Mouse (Mus musculus) erythroblast, embryonic 14.5 days (primary cell): ENCODE measurements around the gene Fbxl18. TPM values are rescaled to one million over a fixed set of nuclear protein-coding genes. Genes with fewer than 3 reads are reported as not detected.

Experiments used
- H3K27me3 ChIP-seq: 2 replicates; pipeline ENCODE4 v1.6.1; 2012; ENCODE audit warnings: inconsistent platforms; ENCODE audit not compliant: control insufficient read depth
- H3K36me3 ChIP-seq: 2 replicates; pipeline ENCODE4 v1.6.1; 2012; ENCODE audit warnings: mild to moderate bottlenecking, inconsistent platforms; ENCODE audit not compliant: control insufficient read depth
- H3K4me1 ChIP-seq: 2 replicates; pipeline ENCODE4 v1.6.1; 2012; ENCODE audit warnings: inconsistent platforms; ENCODE audit not compliant: control insufficient read depth
- H3K4me3 ChIP-seq: replicated peaks from 2 replicates; pipeline ENCODE3; 2012; ENCODE audit warnings: moderate library complexity, mild to moderate bottlenecking, inconsistent platforms
- H3K9me3 ChIP-seq: 2 replicates; pipeline ENCODE4 v1.6.1; 2012; ENCODE audit warnings: low read length, inconsistent platforms, mixed read lengths; ENCODE audit not compliant: control insufficient read depth
- GATA1 ChIP-seq: IDR thresholded peaks from 2 replicates; pipeline ENCODE4 v1.6.1; 2012; ENCODE audit warnings: low read length, inconsistent platforms, mixed read lengths
- TAL1 ChIP-seq: IDR thresholded peaks from 3 replicates; pipeline ENCODE4 v1.6.1; 2012; ENCODE audit warnings: low read length, inconsistent platforms, mixed read lengths
- polyA plus RNA-seq: library from polyadenylated mRNA; stranded (reverse); fragments of >175 nt; gene quantifications from 2 replicates; pipeline ENCODE4 v1.2.3, GENCODE M21; 2012

Fbxl18 gene
- polyA plus RNA-seq, 1 experiment: 0.34 TPM

DNA sequence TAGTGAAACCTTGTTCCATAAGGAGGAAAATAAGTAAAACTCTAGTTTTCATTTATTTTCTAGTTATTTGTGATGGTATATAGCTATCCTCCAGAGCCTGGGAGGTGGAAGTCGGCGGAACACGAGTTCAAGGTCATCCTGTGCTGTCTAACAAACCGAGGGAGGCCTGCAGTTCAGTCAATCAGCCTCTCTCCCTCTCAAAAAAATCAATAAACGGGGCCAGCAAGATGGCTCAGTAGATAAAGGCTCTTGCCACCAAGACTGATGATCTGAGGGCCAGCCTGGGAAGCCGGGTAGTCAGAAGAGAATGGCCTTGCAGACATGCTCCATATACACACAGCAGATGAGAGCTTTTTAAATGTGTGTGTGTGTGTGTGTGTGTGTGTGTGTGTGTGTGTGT, 71.1 kb downstream of the Fbxl18 start:
- TF ChIP-seq GATA1: no peak
- TF ChIP-seq TAL1: no peak
- H3K4me1 ChIP-seq: peaks cover 5% of the 10 kb centered on the region
- peaks cover 24% of the 10 kb centered on the region for H3K9me3 ChIP-seq
- H3K36me3 ChIP-seq: no peaks in the 10 kb centered on the region
- no peak overlapping the region for H3K4me3 ChIP-seq
- H3K27me3 ChIP-seq: peaks cover 76% of the 10 kb centered on the region

DNA sequence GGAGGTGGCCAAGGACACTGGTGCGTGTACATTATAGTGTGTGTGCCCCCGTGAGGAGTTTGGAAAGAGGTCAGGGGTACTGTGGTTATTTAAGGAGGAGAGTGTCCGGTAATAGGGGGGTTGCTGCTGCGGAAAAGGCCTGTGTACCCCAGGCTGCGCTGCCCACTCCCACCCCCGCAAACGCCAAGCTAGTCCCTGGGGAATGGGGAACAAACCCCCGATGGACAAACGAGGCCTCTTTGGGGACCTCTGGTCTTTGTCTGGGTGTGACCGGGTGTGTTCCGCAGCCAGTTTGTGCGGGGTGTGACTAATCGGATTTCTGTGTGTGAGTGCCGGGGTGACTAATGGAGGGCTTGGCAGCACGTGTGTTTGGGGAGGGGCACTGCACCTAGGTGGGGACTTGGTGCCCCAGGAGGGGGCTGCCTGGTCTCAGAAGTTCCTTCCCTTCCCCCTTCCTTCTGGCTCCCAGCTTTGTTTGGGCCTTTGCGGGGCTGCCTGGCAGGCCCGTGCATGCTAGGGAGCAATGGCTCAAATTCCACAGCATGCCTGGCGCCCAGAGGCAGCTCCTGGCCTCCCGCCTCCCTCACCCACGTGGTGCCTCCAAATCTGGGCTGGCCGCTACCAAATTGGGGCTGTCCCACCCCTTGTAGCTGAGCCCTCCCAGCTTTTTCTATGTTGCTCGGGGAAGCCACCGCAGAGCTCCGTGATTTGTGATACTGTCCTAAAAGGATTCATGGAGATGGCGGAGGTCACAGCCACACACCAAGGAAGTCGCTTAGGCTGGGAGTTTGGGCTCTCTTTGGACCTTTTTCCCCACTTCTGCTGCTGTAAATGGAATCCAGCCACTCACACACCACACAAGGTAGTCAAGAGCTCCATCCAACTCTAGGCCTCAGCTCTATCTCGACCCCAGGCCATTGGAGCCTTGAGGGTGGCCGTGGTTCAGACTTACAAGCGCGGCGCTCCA, 71.8 kb downstream of the Fbxl18 start:
- Histone ChIP-seq H3K4me1 (peaks cover 5% of the 10 kb centered on the region), H3K9me3 (peaks cover 21% of the 10 kb centered on the region; the same call in 1 of the 2 replicates), H3K36me3 (no peaks in the 10 kb centered on the region), H3K4me3 (peak overlapping the region; percentile 2), H3K27me3 (peaks cover 83% of the 10 kb centered on the region)
- TF ChIP-seq TAL1 (no peak), GATA1 (no peak)

DNA sequence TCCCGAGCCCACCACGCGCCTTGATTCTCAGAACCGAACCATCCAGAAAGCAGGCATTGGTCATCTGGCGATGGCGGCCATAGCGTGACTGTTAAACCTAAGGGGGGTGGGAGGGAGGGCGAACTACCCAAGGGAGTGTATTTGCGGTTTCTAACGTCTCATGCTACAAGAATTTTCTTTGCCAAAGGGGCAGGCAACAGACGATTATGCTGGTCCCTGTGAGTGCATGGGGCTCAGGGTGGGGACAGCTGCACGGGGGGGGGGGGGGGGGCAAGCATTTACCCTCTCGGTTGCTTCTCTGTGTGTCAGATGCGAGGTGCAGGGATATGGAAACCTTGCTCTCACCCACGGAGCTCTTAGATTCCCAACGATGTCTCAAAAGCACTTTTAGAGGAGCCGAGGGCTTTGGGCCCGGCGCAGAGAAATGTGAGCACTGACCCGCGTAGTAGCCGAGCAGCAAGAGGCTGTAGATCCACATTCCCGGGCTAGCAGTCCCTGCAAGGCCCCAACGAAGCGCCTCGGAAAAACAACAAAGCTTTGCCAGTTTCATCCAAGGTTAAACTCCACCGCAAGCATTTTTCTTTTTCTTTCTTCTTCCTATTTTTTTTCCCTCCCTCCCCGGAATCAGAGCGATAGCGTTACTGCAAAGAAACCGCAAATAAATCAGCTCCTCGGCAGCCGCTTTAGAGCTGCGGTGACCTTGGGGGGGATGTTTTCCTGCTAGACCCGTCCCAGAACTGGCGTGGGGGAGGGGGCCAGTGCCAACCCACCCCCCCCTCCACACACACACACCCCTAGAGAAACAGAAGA, 72.7 kb downstream of the Fbxl18 start:
- H3K9me3 ChIP-seq: peaks cover 21% of the 10 kb centered on the region; the same call in 1 of the 2 replicates
- peaks cover 8% of the 10 kb centered on the region for H3K4me1 ChIP-seq
- H3K27me3 ChIP-seq: peaks cover 92% of the 10 kb centered on the region
- TF ChIP-seq GATA1: no peak
- TF ChIP-seq TAL1: no peak
- H3K36me3 ChIP-seq: no peaks in the 10 kb centered on the region
- peak overlapping the region; percentile 46 for H3K4me3 ChIP-seq

DNA sequence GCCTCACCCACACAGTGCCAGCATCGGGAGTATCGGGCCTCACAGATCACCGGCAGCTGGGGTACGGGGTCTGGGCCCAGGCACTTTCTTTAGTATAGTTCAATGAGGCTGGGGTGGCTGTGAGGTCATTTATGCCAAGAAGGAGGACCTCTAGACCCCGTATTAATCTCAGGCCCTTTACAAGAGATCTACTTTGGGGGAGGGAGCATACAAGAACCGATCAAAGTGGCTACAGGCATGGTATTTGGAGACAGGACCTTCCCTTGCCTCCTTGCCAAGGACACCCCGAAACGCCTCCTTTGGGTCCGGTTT, 73.3 kb downstream of the Fbxl18 start:
- H3K9me3 ChIP-seq: peaks cover 22% of the 10 kb centered on the region; the same call in 1 of the 2 replicates
- no peak for TF ChIP-seq GATA1
- TF ChIP-seq TAL1: no peak
- peaks cover 98% of the 10 kb centered on the region for H3K27me3 ChIP-seq
- no peaks in the 10 kb centered on the region for H3K36me3 ChIP-seq
- peak overlapping the region; percentile 46 for H3K4me3 ChIP-seq
- peaks cover 12% of the 10 kb centered on the region for H3K4me1 ChIP-seq

DNA sequence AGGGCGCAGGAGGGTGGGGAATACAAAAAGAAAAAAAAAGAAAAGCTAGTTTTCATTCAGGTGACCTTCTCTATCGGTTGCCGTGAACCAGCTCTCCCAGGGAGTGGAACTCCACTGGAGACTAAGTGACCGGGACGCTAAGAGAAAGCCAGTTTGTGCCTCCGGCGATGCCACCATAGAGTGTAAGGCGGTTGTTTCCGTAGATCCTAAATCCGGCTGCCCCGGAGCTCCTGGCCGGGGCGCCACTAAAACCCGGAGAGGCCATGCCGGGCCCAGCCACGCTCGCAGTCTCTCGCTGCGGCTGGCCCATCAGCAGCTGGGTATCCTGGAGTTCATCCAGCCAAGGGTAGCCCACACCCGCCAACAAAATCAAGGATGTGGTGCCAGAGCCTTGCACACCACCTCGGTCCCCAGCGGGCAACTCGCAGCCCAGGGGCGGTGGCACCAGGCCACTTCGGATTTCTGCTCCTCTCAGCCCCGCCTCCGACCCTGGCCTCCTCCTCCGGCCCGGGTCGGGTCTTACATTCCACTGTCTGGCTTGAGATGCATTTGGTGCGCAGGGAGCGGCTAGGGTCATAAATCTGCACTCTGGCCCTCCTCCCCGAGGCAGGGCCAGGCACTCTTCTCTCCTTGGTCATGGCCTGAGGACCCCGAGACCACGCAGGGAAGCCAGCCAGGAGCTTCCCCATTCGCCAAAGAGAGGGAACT, 73.8 kb downstream of the Fbxl18 start:
- peaks cover 22% of the 10 kb centered on the region; the same call in 1 of the 2 replicates for H3K9me3 ChIP-seq
- TF ChIP-seq TAL1 (no peak), GATA1 (no peak)
- H3K27me3 ChIP-seq: peaks cover 100% of the 10 kb centered on the region
- H3K4me3 ChIP-seq: peak overlapping the region; percentile 46
- H3K36me3 ChIP-seq: no peaks in the 10 kb centered on the region
- H3K4me1 ChIP-seq: peaks cover 17% of the 10 kb centered on the region

DNA sequence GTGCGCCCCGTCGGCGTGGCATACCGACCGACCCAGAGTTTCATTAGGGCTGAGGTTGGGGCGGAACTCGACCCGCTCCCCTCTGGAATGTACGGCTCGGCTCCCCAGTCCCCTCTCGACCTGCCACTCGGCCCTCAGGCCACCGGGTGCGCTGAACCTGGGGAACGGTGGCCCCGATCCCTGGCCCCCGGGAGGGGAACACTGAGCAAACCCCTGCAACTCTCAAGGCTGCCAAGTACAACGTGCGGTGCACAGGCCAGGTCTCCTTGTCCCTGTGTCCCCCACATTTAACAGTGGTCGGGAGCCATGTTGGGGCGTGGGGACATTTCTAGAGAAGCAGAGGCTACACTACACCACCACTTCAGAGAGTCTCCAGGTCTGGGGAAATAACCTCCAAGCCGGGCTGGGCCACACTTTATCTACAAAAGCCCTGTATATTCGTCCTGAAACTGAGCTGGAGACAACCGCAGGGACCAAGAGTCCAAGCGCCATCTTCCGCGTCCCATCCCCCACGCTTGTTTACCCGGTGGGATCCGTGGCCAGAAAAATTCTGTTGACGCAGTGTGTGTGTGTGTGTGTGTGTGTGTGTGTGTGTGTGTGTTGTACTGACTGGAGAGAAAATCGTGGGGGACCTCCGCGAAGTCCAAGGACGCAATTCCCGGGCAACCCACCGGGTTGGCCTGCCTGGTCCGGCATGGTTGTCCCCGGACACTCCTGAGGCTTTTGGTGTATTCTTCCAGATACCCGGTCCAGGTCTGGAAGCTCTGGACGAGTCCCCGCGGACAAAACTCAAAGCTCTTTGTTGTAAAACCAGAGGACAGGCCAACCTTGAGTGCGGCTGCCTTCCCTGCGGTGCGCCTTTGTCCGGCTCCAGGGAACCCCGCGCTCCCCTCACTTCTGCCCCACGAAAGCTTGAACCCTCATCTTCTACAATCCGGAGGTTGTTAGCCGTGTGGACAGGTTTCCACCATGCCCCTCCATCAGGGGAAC, 74.7 kb downstream of the Fbxl18 start:
- Histone ChIP-seq H3K4me1 (peaks cover 20% of the 10 kb centered on the region), H3K9me3 (peaks cover 19% of the 10 kb centered on the region; the same call in 1 of the 2 replicates), H3K36me3 (no peaks in the 10 kb centered on the region), H3K4me3 (peak overlapping the region; percentile 46), H3K27me3 (peaks cover 100% of the 10 kb centered on the region)
- TF ChIP-seq TAL1 (no peak), GATA1 (no peak)

DNA sequence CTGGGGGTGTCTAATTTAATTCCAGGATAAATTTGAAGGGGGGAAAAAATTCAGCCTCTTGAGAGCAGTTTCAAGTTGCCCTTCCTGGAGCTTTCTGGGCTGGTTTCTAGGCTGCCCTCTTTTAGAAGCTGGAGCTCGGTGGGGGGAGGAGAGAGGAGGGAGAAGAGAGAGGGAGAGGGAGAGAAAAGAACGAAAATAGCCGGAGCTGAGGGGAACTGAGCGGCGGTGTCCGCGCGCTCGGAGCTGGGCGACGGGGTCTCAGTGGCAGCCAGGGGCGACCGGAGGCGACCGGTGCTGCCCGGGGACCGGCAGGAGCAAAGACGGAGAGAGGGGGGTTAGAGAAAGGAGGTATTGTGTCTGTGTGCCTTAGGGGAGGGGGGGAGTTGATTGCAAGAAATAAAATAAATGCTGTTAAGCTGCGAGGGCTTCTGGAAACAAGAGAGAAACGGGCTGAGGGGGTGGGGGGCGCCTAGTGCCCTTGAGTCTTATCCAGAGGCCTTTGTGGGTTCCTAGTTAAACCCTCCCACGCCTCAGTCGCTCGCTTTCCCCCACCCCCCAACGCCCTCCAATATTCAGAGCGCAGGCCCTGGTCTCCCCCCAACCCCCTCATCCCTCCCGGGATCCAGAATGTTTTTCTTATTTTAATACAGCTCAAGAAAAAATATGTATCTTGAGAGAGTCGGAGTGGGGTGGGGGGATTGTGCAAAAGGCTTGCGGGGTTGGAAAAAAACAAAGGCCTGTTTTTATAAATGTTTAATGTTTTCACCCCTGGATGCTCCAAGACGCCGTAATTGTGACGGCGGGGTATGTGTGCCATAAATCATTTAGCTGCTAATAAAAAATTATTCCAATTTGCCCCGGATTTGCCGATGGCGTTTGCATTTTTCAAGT, 75.6 kb downstream of the Fbxl18 start:
- H3K4me3 ChIP-seq: peak overlapping the region; percentile 46

More for the DNA sequence above, 75.6 kb downstream of the Fbxl18 start:
- Histone ChIP-seq H3K36me3 (no peaks in the 10 kb centered on the region), H3K4me1 (peaks cover 23% of the 10 kb centered on the region), H3K9me3 (peaks cover 27% of the 10 kb centered on the region; the same call in 1 of the 2 replicates), H3K27me3 (peaks cover 100% of the 10 kb centered on the region)
- TF ChIP-seq TAL1 (no peak), GATA1 (no peak)
